In genomic region chr12:86885746-86886145, GRCm38 (mm10) we compare ENCODE assay signal across 8 mouse cellular contexts. TPM values are rescaled to one million over a fixed set of nuclear protein-coding genes. Genes with fewer than 3 reads are reported as not detected.
DNase-seq lines count a peak whose midpoint lies in the region; ATAC-seq and TF ChIP-seq lines count a peak whose summit lies in the region.
"Had no signal": no experiment of that assay in that cellular context is flagged by ENCODE, and none has a peak within 500 bp of the region (broad histone marks: within the 10 kb centered on the region; RNA-seq: fewer than 3 reads in every experiment).

No protein-coding gene starts in this region.

- no peak for ATAC-seq in lung, postnatal 0 days
- no peak for ATAC-seq in forebrain, embryonic 15.5 days (replicated peaks)
- ATAC-seq in limb, embryonic 15.5 days (ENCODE audit: insufficient number of reproducible peaks, low FRiP score, low TSS enrichment, low read depth) = no peak
- no peak for ATAC-seq in stomach, postnatal 0 days (ENCODE audit: low FRiP score, low TSS enrichment)

- no peak for TF ChIP-seq CTCF in lung, postnatal 0 days (IDR thresholded peaks at IDR 0.05)
- TF ChIP-seq CTCF in stomach, postnatal 0 days (IDR thresholded peaks at IDR 0.05; ENCODE audit: low read depth) = no peak

- H3K27me3 ChIP-seq in lung, postnatal 0 days (replicated peaks; ENCODE audit: insufficient read depth, low read length) = no peaks in the 10 kb centered on the region
- no peaks in the 10 kb centered on the region for H3K27me3 ChIP-seq in forebrain, embryonic 15.5 days
- no peaks in the 10 kb centered on the region for H3K27me3 ChIP-seq in limb, embryonic 15.5 days
- no peaks in the 10 kb centered on the region for H3K27me3 ChIP-seq in stomach, postnatal 0 days (ENCODE audit: control insufficient read depth, insufficient read depth, low read length)

- DNase-seq in lung, postnatal 0 days (ENCODE audit: low spot score) = no peak
- no peak for DNase-seq in lung, postnatal 4 days
- DNase-seq in stomach, postnatal 0 days (ENCODE audit: low spot score) = no peak
- no peak for DNase-seq in urinary bladder, postnatal 4 days (ENCODE audit: low spot score in 2 of 2)
- no peak for DNase-seq in right cerebral cortex, postnatal 4 days
- DNase-seq: thymus, postnatal 25 days had no signal

- no peaks in the 10 kb centered on the region for H3K36me3 ChIP-seq in lung, postnatal 0 days (ENCODE audit: insufficient read depth, low read length)
- H3K36me3 ChIP-seq in forebrain, embryonic 15.5 days = no peaks in the 10 kb centered on the region
- H3K36me3 ChIP-seq in limb, embryonic 15.5 days = 0 out of 2 replicates have a peak, but pooled peaks cover 2% of the 10 kb centered on the region
- peaks cover 4% of the 10 kb centered on the region; the same call in 1 of the 2 replicates for H3K36me3 ChIP-seq in stomach, postnatal 0 days (ENCODE audit: control insufficient read depth, insufficient read depth, low read length)

- H3K27ac ChIP-seq in lung, postnatal 0 days (ENCODE audit: low read length) = peak overlapping the region; percentile 100; the same call in 1 of the 2 replicates
- peak overlapping the region; percentile 100 for H3K27ac ChIP-seq in forebrain, embryonic 15.5 days (replicated peaks)
- peak overlapping the region; percentile 99 for H3K27ac ChIP-seq in limb, embryonic 15.5 days
- H3K27ac ChIP-seq in stomach, postnatal 0 days (replicated peaks) = peak overlapping the region; percentile 100; the same call in 1 of the 2 replicates

- H3K9ac ChIP-seq in lung, postnatal 0 days (replicated peaks; ENCODE audit: low read depth) = no peak overlapping the region
- H3K9ac ChIP-seq in forebrain, embryonic 15.5 days (replicated peaks) = peak overlapping the region; percentile 98; the same call in 1 of the 2 replicates
- H3K9ac ChIP-seq in limb, embryonic 15.5 days = no peak overlapping the region
- H3K9ac ChIP-seq in stomach, postnatal 0 days (ENCODE audit: low read length) = no peak overlapping the region

- no peak overlapping the region for H3K4me3 ChIP-seq in lung, postnatal 0 days (ENCODE audit: low read depth, low read length)
- peak overlapping the region; percentile 98; the same call in 1 of the 2 replicates for H3K4me3 ChIP-seq in forebrain, embryonic 15.5 days
- H3K4me3 ChIP-seq in limb, embryonic 15.5 days = no peak overlapping the region
- H3K4me3 ChIP-seq in stomach, postnatal 0 days (ENCODE audit: low read depth, low read length) = no peak overlapping the region

- WGBS in lung, postnatal 0 days = 26% methylated on average over 5 of the region's 5 CpGs
- 11% methylated on average over 5 of the region's 5 CpGs for WGBS in forebrain, embryonic 15.5 days
- WGBS in limb, embryonic 15.5 days = 43% methylated on average over 5 of the region's 5 CpGs
- WGBS in stomach, postnatal 0 days = 36% methylated on average over 5 of the region's 5 CpGs

- peak overlapping the region; percentile 93; the same call in 1 of the 2 replicates for H3K4me2 ChIP-seq in lung, postnatal 0 days (replicated peaks; ENCODE audit: low read depth, low read length)
- H3K4me2 ChIP-seq in forebrain, embryonic 15.5 days (replicated peaks) = peak overlapping the region; percentile 89
- peak overlapping the region; percentile 77; the same call in 1 of the 2 replicates for H3K4me2 ChIP-seq in limb, embryonic 15.5 days
- H3K4me2 ChIP-seq in stomach, postnatal 0 days (replicated peaks; ENCODE audit: low read depth) = no peak overlapping the region

- H3K4me1 ChIP-seq in lung, postnatal 0 days (ENCODE audit: insufficient read depth, low read depth, low read length) = peaks cover 30% of the 10 kb centered on the region
- H3K4me1 ChIP-seq in forebrain, embryonic 15.5 days = peaks cover 61% of the 10 kb centered on the region
- peaks cover 65% of the 10 kb centered on the region for H3K4me1 ChIP-seq in limb, embryonic 15.5 days
- H3K4me1 ChIP-seq in stomach, postnatal 0 days (replicated peaks; ENCODE audit: control insufficient read depth, insufficient read depth) = peaks cover 21% of the 10 kb centered on the region

- TF ChIP-seq EP300 in lung, postnatal 0 days (IDR thresholded peaks at IDR 0.05) = no peak
- TF ChIP-seq EP300 in stomach, postnatal 0 days (optimal IDR thresholded peaks at IDR 0.05) = no peak

- H3K9me3 ChIP-seq in lung, postnatal 0 days (ENCODE audit: low read length) = no peaks in the 10 kb centered on the region
- no peaks in the 10 kb centered on the region for H3K9me3 ChIP-seq in forebrain, embryonic 15.5 days
- no peaks in the 10 kb centered on the region for H3K9me3 ChIP-seq in limb, embryonic 15.5 days
- no peaks in the 10 kb centered on the region for H3K9me3 ChIP-seq in stomach, postnatal 0 days (ENCODE audit: control insufficient read depth, low read length)

RNA-seq across cellular contexts. Expression of gene Irf2bpl, which starts 1.1 kb away (rescaled TPM):
- polyA plus RNA-seq in lung, postnatal 0 days (2015; fragmentation: Nextera tagmentation; extraction: Ambion mirVana) = 39.5 and 49.1 TPM in 2 replicates
- 94.9 and 95.8 TPM in 2 replicates for polyA plus RNA-seq in forebrain, embryonic 15.5 days (2015; fragmentation: Nextera tagmentation; extraction: Ambion mirVana)
- polyA plus RNA-seq in limb, embryonic 15.5 days (2015; fragmentation: Nextera tagmentation; extraction: Ambion mirVana) = 36.0 and 38.5 TPM in 2 replicates
- 19.1 and 19.8 TPM in 2 replicates for polyA plus RNA-seq in stomach, postnatal 0 days (2015; fragmentation: Nextera tagmentation; extraction: Ambion mirVana)
